Comparison of ENCODE assay signal across 14 mouse cellular contexts in the genomic region with DNA sequence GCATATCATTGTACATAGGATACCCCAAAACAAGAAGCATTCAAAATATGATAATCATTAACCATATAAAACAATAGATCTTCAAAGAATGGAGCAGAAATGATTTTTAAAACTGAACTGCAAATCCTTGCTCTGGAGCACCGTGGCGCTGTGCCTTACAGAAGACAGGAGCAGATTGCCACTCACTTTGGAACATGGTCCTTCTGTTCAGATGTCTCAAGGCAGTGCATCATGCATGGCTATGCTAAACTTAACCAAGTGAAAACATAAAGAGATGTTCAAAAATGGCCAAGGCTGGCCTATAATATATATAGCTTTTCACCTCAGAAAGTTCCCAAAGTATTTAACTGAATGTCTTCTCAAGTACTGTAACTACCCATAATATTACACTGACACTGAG.
"Had no signal": no experiment of that assay in that cellular context is flagged by ENCODE, and none has a peak within 500 bp of the region (broad histone marks: within the 10 kb centered on the region; RNA-seq: fewer than 3 reads in every experiment).

No protein-coding gene starts in this region.

- DNase-seq: kidney, adult 9 months; kidney, postnatal 36 days; lung, embryonic 14.5 days; lung, postnatal 10 days; lung, postnatal 4 days; midbrain, embryonic 14.5 days; thymus, postnatal 4 days had no signal

- H3K9me3 ChIP-seq: limb, embryonic 15.5 days; liver, embryonic 12.5 days; midbrain, embryonic 10.5 days; neural tube, embryonic 15.5 days; stomach, embryonic 15.5 days had no signal

- H3K27ac ChIP-seq: kidney, postnatal 0 days; limb, embryonic 15.5 days; liver, embryonic 12.5 days; midbrain, embryonic 10.5 days; neural tube, embryonic 15.5 days; stomach, embryonic 15.5 days had no signal

- H3K27me3 ChIP-seq: limb, embryonic 15.5 days; liver, embryonic 12.5 days; neural tube, embryonic 15.5 days; stomach, embryonic 15.5 days had no signal

- H3K4me1 ChIP-seq: limb, embryonic 15.5 days; liver, embryonic 12.5 days; midbrain, embryonic 10.5 days; neural tube, embryonic 15.5 days; stomach, embryonic 15.5 days had no signal

- H3K4me3 ChIP-seq: limb, embryonic 15.5 days; liver, embryonic 12.5 days; midbrain, embryonic 10.5 days; myocyte; neural tube, embryonic 15.5 days; stomach, embryonic 15.5 days had no signal

- H3K36me3 ChIP-seq: limb, embryonic 15.5 days; liver, embryonic 12.5 days; midbrain, embryonic 10.5 days; neural tube, embryonic 15.5 days; stomach, embryonic 15.5 days had no signal
